Mouse (Mus musculus): ENCODE results near the gene Tmem174. TPM values are rescaled to one million over a fixed set of nuclear protein-coding genes. Genes with fewer than 3 reads are reported as not detected.

The Tmem174 gene
- polyA plus RNA-seq, 1 experiment, result not detected

- no peak overlapping the region for H3K27ac ChIP-seq (ENCODE audit: insufficient read depth, low read length)
- H3K4me1 ChIP-seq (ENCODE audit: control insufficient read depth, insufficient read depth, low read length), result no peaks in the 10 kb centered on the region
- H3K4me3 ChIP-seq (ENCODE audit: insufficient read depth, low read length), result no peak overlapping the region
- no peak for TF ChIP-seq CTCF (IDR thresholded peaks at IDR 0.05; ENCODE audit: borderline replicate concordance, insufficient read depth, low read length)
- TF ChIP-seq POLR2A (IDR thresholded peaks at IDR 0.05; ENCODE audit: low read depth, low read length), result no peak
Measured at GRCm38 (mm10) chr13:98662173-98662675, 25.0 kb upstream of the Tmem174 start.

- peaks cover 11% of the 10 kb centered on the region; the same call in 1 of the 2 replicates for H3K4me1 ChIP-seq (ENCODE audit: control insufficient read depth, insufficient read depth, low read length)
- no peak overlapping the region for H3K27ac ChIP-seq (ENCODE audit: insufficient read depth, low read length)
- H3K4me3 ChIP-seq (ENCODE audit: insufficient read depth, low read length), result no peak overlapping the region
- TF ChIP-seq POLR2A (IDR thresholded peaks at IDR 0.05; ENCODE audit: low read depth, low read length) (no peak), CTCF (IDR thresholded peaks at IDR 0.05; ENCODE audit: borderline replicate concordance, insufficient read depth, low read length) (no peak)
Measured at GRCm38 (mm10) chr13:98656034-98656471, 18.8 kb upstream of the Tmem174 start.

- Histone ChIP-seq H3K27ac (ENCODE audit: insufficient read depth, low read length) (no peak overlapping the region), H3K4me3 (ENCODE audit: insufficient read depth, low read length) (no peak overlapping the region), H3K4me1 (ENCODE audit: control insufficient read depth, insufficient read depth, low read length) (peaks cover 11% of the 10 kb centered on the region; the same call in 1 of the 2 replicates)
- TF ChIP-seq CTCF (IDR thresholded peaks at IDR 0.05; ENCODE audit: borderline replicate concordance, insufficient read depth, low read length) (no peak), POLR2A (IDR thresholded peaks at IDR 0.05; ENCODE audit: low read depth, low read length) (no peak)
Measured at GRCm38 (mm10) chr13:98655346-98655745, 18.1 kb upstream of the Tmem174 start.

- Histone ChIP-seq H3K4me3 (ENCODE audit: insufficient read depth, low read length) (no peak overlapping the region), H3K27ac (ENCODE audit: insufficient read depth, low read length) (no peak overlapping the region), H3K4me1 (ENCODE audit: control insufficient read depth, insufficient read depth, low read length) (peaks cover 11% of the 10 kb centered on the region; the same call in 1 of the 2 replicates)
- TF ChIP-seq POLR2A (IDR thresholded peaks at IDR 0.05; ENCODE audit: low read depth, low read length) (no peak), CTCF (IDR thresholded peaks at IDR 0.05; ENCODE audit: borderline replicate concordance, insufficient read depth, low read length) (no peak)
Measured at GRCm38 (mm10) chr13:98654129-98654939, 17.1 kb upstream of the Tmem174 start.

- H3K27ac ChIP-seq (ENCODE audit: insufficient read depth, low read length), result no peak overlapping the region
- no peak for TF ChIP-seq CTCF (IDR thresholded peaks at IDR 0.05; ENCODE audit: borderline replicate concordance, insufficient read depth, low read length)
- TF ChIP-seq POLR2A (IDR thresholded peaks at IDR 0.05; ENCODE audit: low read depth, low read length), result no peak
- H3K4me1 ChIP-seq (ENCODE audit: control insufficient read depth, insufficient read depth, low read length), result peaks cover 11% of the 10 kb centered on the region; the same call in 1 of the 2 replicates
- H3K4me3 ChIP-seq (ENCODE audit: insufficient read depth, low read length), result no peak overlapping the region
Measured at GRCm38 (mm10) chr13:98652194-98652593, 15.0 kb upstream of the Tmem174 start.

- H3K4me3 ChIP-seq (ENCODE audit: insufficient read depth, low read length), result no peak overlapping the region
- no peak overlapping the region for H3K27ac ChIP-seq (ENCODE audit: insufficient read depth, low read length)
- TF ChIP-seq POLR2A (IDR thresholded peaks at IDR 0.05; ENCODE audit: low read depth, low read length), result no peak
- TF ChIP-seq CTCF (IDR thresholded peaks at IDR 0.05; ENCODE audit: borderline replicate concordance, insufficient read depth, low read length), result no peak
- peaks cover 7% of the 10 kb centered on the region; the same call in 1 of the 2 replicates for H3K4me1 ChIP-seq (ENCODE audit: control insufficient read depth, insufficient read depth, low read length)
Measured at GRCm38 (mm10) chr13:98651228-98651977, 14.2 kb upstream of the Tmem174 start.

- H3K4me1 ChIP-seq (ENCODE audit: control insufficient read depth, insufficient read depth, low read length), result peaks cover 7% of the 10 kb centered on the region; the same call in 1 of the 2 replicates
Measured at GRCm38 (mm10) chr13:98647775-98648568, 10.8 kb upstream of the Tmem174 start.

GRCm38 (mm10) chr13:98638507-98639166 lies 1.4 kb upstream of the Tmem174 start:
- H3K27ac ChIP-seq (ENCODE audit: insufficient read depth, low read length), result no peak overlapping the region
- no peaks in the 10 kb centered on the region for H3K4me1 ChIP-seq (ENCODE audit: control insufficient read depth, insufficient read depth, low read length)
- no peak overlapping the region for H3K4me3 ChIP-seq (ENCODE audit: insufficient read depth, low read length)
- TF ChIP-seq CTCF (IDR thresholded peaks at IDR 0.05; ENCODE audit: borderline replicate concordance, insufficient read depth, low read length) (no peak), POLR2A (IDR thresholded peaks at IDR 0.05; ENCODE audit: low read depth, low read length) (no peak)

More at GRCm38 (mm10) chr13:98647775-98648568, 10.8 kb upstream of the Tmem174 start:
- no peak overlapping the region for H3K4me3 ChIP-seq (ENCODE audit: insufficient read depth, low read length)
- H3K27ac ChIP-seq (ENCODE audit: insufficient read depth, low read length), result no peak overlapping the region
- no peak for TF ChIP-seq CTCF (IDR thresholded peaks at IDR 0.05; ENCODE audit: borderline replicate concordance, insufficient read depth, low read length)
- no peak for TF ChIP-seq POLR2A (IDR thresholded peaks at IDR 0.05; ENCODE audit: low read depth, low read length)
